Comparison of ENCODE assay signal across 9 mouse cellular contexts in genomic region chr2:170418748-170419147, GRCm38 (mm10). TPM values are rescaled to one million over a fixed set of nuclear protein-coding genes. Genes with fewer than 3 reads are reported as not detected.
DNase-seq lines count a peak whose midpoint lies in the region; ATAC-seq lines count a peak whose summit lies in the region.
"Had no signal": no experiment of that assay in that cellular context is flagged by ENCODE, and none has a peak within 500 bp of the region (broad histone marks: within the 10 kb centered on the region; RNA-seq: fewer than 3 reads in every experiment).

No protein-coding gene starts in this region.

- no peak overlapping the region for H3K4me2 ChIP-seq in intestine, embryonic 14.5 days (ENCODE audit: low read length)
- H3K4me2 ChIP-seq in intestine, embryonic 16.5 days (ENCODE audit: low read depth, low read length), result no peak overlapping the region
- H3K4me2 ChIP-seq: embryonic facial prominence, embryonic 13.5 days; neural tube, embryonic 12.5 days had no signal

- no peak overlapping the region for H3K27ac ChIP-seq in intestine, embryonic 14.5 days (ENCODE audit: low read depth)
- H3K27ac ChIP-seq in intestine, embryonic 16.5 days (ENCODE audit: low read length), result no peak overlapping the region
- H3K27ac ChIP-seq: embryonic facial prominence, embryonic 13.5 days; neural tube, embryonic 12.5 days had no signal

- H3K4me1 ChIP-seq in intestine, embryonic 14.5 days (replicated peaks; ENCODE audit: control insufficient read depth, insufficient read depth, low read length), result no peaks in the 10 kb centered on the region
- no peaks in the 10 kb centered on the region for H3K4me1 ChIP-seq in intestine, embryonic 16.5 days (ENCODE audit: control insufficient read depth, insufficient read depth, low read length)
- H3K4me1 ChIP-seq: embryonic facial prominence, embryonic 13.5 days; neural tube, embryonic 12.5 days had no signal

- peak; percentile 69 for DNase-seq in intestine, embryonic 14.5 days (ENCODE audit: low spot score)
- peak; percentile 29 for DNase-seq in urinary bladder, postnatal 25 days (ENCODE audit: low spot score)
- DNase-seq in urinary bladder, postnatal 4 days (ENCODE audit: low spot score in 2 of 2), result no peak
- DNase-seq in embryo, embryonic 11 days, result peak; percentile 57
- DNase-seq in naive thymus-derived CD4-positive, alpha-beta T cell, adult 2 months (ENCODE audit: low read depth), result peak; percentile 10

- no peaks in the 10 kb centered on the region for H3K27me3 ChIP-seq in intestine, embryonic 14.5 days (replicated peaks; ENCODE audit: control insufficient read depth, insufficient read depth, low read length)
- no peaks in the 10 kb centered on the region for H3K27me3 ChIP-seq in intestine, embryonic 16.5 days (replicated peaks; ENCODE audit: control insufficient read depth, insufficient read depth, low read length)
- H3K27me3 ChIP-seq: embryonic facial prominence, embryonic 13.5 days; neural tube, embryonic 12.5 days had no signal

- no peaks in the 10 kb centered on the region for H3K9me3 ChIP-seq in intestine, embryonic 14.5 days (ENCODE audit: control insufficient read depth, low read length)
- H3K9me3 ChIP-seq in intestine, embryonic 16.5 days (ENCODE audit: control insufficient read depth, low read length), result no peaks in the 10 kb centered on the region
- H3K9me3 ChIP-seq: embryonic facial prominence, embryonic 13.5 days; neural tube, embryonic 12.5 days had no signal

- no peak for ATAC-seq in intestine, embryonic 14.5 days (replicated peaks; ENCODE audit: low FRiP score, low TSS enrichment, low read depth)
- no peak for ATAC-seq in intestine, embryonic 16.5 days
- ATAC-seq in activated CD4-positive, CD25-positive, alpha-beta regulatory T cell, adult 4 months, result no peak

- H3K4me3 ChIP-seq in intestine, embryonic 14.5 days (ENCODE audit: low read depth, low read length), result no peak overlapping the region
- H3K4me3 ChIP-seq in intestine, embryonic 16.5 days (ENCODE audit: low read length), result no peak overlapping the region
- H3K4me3 ChIP-seq: embryonic facial prominence, embryonic 13.5 days; neural tube, embryonic 12.5 days had no signal

- no peaks in the 10 kb centered on the region for H3K36me3 ChIP-seq in intestine, embryonic 14.5 days (ENCODE audit: control insufficient read depth, insufficient read depth, low read length)
- H3K36me3 ChIP-seq in intestine, embryonic 16.5 days (ENCODE audit: control insufficient read depth, insufficient read depth, low read length), result no peaks in the 10 kb centered on the region
- H3K36me3 ChIP-seq: embryonic facial prominence, embryonic 13.5 days; neural tube, embryonic 12.5 days had no signal

- no peak overlapping the region for H3K9ac ChIP-seq in intestine, embryonic 14.5 days (ENCODE audit: low read length)
- H3K9ac ChIP-seq in intestine, embryonic 16.5 days (ENCODE audit: low read depth, low read length), result no peak overlapping the region
- H3K9ac ChIP-seq: embryonic facial prominence, embryonic 13.5 days; neural tube, embryonic 12.5 days had no signal

- 37% methylated on average over 10 of the region's 10 CpGs for WGBS in intestine, embryonic 14.5 days
- WGBS in intestine, embryonic 16.5 days, result 43% methylated on average over 10 of the region's 10 CpGs

RNA-seq across cellular contexts. Expression of gene Bcas1, which starts 8.9 kb away (rescaled TPM):
- polyA plus RNA-seq in intestine, embryonic 14.5 days (2014; fragmentation: Nextera tagmentation; extraction: Ambion mirVana), result 1.8 and 1.9 TPM in 2 replicates
- 9.5 and 12.1 TPM in 2 replicates for polyA plus RNA-seq in intestine, embryonic 16.5 days (2015; fragmentation: Nextera tagmentation; extraction: Ambion mirVana)
- 1 to 10 TPM; 3.0 to 4.4 TPM for polyA plus RNA-seq in activated CD4-positive, CD25-positive, alpha-beta regulatory T cell, adult 4 months (2017; shearing (Covaris generic))

Comparison
In these comparisons a context has a peak if more than half of its experiments do, and no peak if none do; other contexts are left out.
1. DNase-seq: peak in intestine, embryonic 14.5 days (single experiment), urinary bladder, postnatal 25 days (single experiment), embryo, embryonic 11 days (single experiment) and naive thymus-derived CD4-positive, alpha-beta T cell, adult 2 months (single experiment); none in urinary bladder, postnatal 4 days (0 of 2).